Comparison of ENCODE assay signal across 26 mouse cellular contexts in the genomic region with DNA sequence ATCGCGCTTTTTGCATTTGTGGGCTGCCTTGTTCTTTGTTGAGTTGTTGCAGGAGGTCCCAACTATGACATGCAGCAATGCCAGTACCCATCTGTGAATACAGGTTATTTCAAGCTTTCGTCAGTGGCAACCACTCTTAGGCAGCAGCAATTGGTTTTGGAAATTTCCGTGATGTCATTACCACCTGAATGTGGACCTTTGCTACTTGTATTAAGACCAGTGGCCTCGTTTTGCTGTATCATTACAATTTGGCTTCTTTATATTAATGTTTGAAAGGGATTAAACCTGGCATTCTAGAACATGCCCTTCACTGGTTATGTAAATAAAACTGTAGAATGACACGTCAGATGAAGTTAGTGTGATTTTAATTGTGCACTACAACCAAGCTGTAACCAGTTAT. TPM values are rescaled to one million over a fixed set of nuclear protein-coding genes. Genes with fewer than 3 reads are reported as not detected.
DNase-seq lines count a peak whose midpoint lies in the region; ATAC-seq and TF ChIP-seq lines count a peak whose summit lies in the region.
"Had no signal": no experiment of that assay in that cellular context is flagged by ENCODE, and none has a peak within 500 bp of the region (broad histone marks: within the 10 kb centered on the region; RNA-seq: fewer than 3 reads in every experiment).

No protein-coding gene starts in this region.

- no peak for DNase-seq in heart, postnatal 0 days (ENCODE audit: low spot score)
- no peak for DNase-seq in heart, adult 11 months
- DNase-seq in liver, adult 2 months (ENCODE audit: extremely low read depth, low read depth, low spot score): peak; percentile 61
- DNase-seq in liver: no peak
- peak; percentile 47 for DNase-seq in CH12.LX (ENCODE audit: extremely low read depth)
- peak; percentile 16 for DNase-seq in splenic B cell, adult 2 months (ENCODE audit: low read depth, low spot score)
- no peak for DNase-seq in left cerebral cortex, postnatal 25 days (ENCODE audit: low spot score in 2 of 2)
- DNase-seq in urinary bladder, postnatal 25 days (ENCODE audit: low spot score): no peak
- DNase-seq: adrenal gland, postnatal 10 days; adrenal gland, postnatal 36 days; cerebellum, adult 11 months; cerebellum, adult 2 months; cerebellum, adult 9-11 months; cerebellum, postnatal 25 days; gastrocnemius, postnatal 25 days; heart, adult 2 months; kidney, adult 11 months had no signal

- 74% methylated on average over 6 of the region's 6 CpGs for WGBS in heart, postnatal 0 days
- 62% methylated on average over 6 of the region's 6 CpGs for WGBS in liver, adult 2 months

- no peak for TF ChIP-seq RAD21 in CH12.LX (IDR thresholded peaks at IDR 0.05; ENCODE audit: low read depth, low read length)

- H3K27ac ChIP-seq in heart, postnatal 0 days (ENCODE audit: low read depth): peak overlapping the region; percentile 7; the same call in 1 of the 2 replicates
- H3K27ac ChIP-seq in liver, adult 2 months (replicated peaks; ENCODE audit: insufficient read depth, low read depth, low read length): no peak overlapping the region
- H3K27ac ChIP-seq in CH12.LX (ENCODE audit: insufficient read depth, low read depth): no peak overlapping the region; the same call in 1 of the 2 replicates
- H3K27ac ChIP-seq: embryonic facial prominence, embryonic 12.5 days; embryonic facial prominence, embryonic 15.5 days; forebrain, embryonic 12.5 days; forebrain, embryonic 15.5 days; heart, adult 2 months; heart, embryonic 10.5 days; heart, embryonic 13.5 days; hindbrain, embryonic 12.5 days; hindbrain, embryonic 15.5 days; intestine, embryonic 15.5 days had no signal

- H3K27me3 ChIP-seq in heart, postnatal 0 days (ENCODE audit: control insufficient read depth, insufficient read depth, low read length): no peaks in the 10 kb centered on the region
- H3K27me3 ChIP-seq in liver, adult 2 months (ENCODE audit: control insufficient read depth, insufficient read depth, low read length): no peaks in the 10 kb centered on the region
- no peaks in the 10 kb centered on the region for H3K27me3 ChIP-seq in CH12.LX (replicated peaks)
- H3K27me3 ChIP-seq in splenic B cell, adult 2 months (ENCODE audit: control insufficient read depth, insufficient read depth, low read length, poor library complexity, severe bottlenecking): no peaks in the 10 kb centered on the region
- H3K27me3 ChIP-seq: embryonic facial prominence, embryonic 12.5 days; embryonic facial prominence, embryonic 15.5 days; forebrain, embryonic 12.5 days; forebrain, embryonic 15.5 days; heart, embryonic 13.5 days; hindbrain, embryonic 12.5 days; hindbrain, embryonic 15.5 days; intestine, embryonic 15.5 days had no signal

- ATAC-seq in heart, postnatal 0 days (ENCODE audit: insufficient read depth, low read depth): no peak
- ATAC-seq: forebrain, embryonic 15.5 days; intestine, embryonic 15.5 days had no signal

- intact Hi-C loops in left cerebral cortex, postnatal 25 days (cut with DNase I): no loop called here

- no peaks in the 10 kb centered on the region for H3K4me1 ChIP-seq in heart, postnatal 0 days (ENCODE audit: control insufficient read depth, insufficient read depth)
- H3K4me1 ChIP-seq in liver, adult 2 months (ENCODE audit: control insufficient read depth, insufficient read depth, low read length): no peaks in the 10 kb centered on the region; the same call in 1 of the 2 replicates
- peaks cover 0 to 10% of the 10 kb centered on the region in 2 experiments; a peak in 2 of 4 replicates for H3K4me1 ChIP-seq in CH12.LX (ENCODE audit: control insufficient read depth in 1 of 2, insufficient read depth in 2 of 2)
- H3K4me1 ChIP-seq: embryonic facial prominence, embryonic 12.5 days; embryonic facial prominence, embryonic 15.5 days; heart, embryonic 10.5 days; heart, embryonic 13.5 days; hindbrain, embryonic 12.5 days; intestine, embryonic 15.5 days had no signal

- H3K4me3 ChIP-seq in heart, postnatal 0 days (ENCODE audit: low read depth, low read length): no peak overlapping the region
- no peak overlapping the region for H3K4me3 ChIP-seq in liver, adult 2 months (ENCODE audit: insufficient read depth, low read depth, low read length)
- no peak overlapping the region for H3K4me3 ChIP-seq in CH12.LX (replicated peaks in 1 of 3; ENCODE audit: low read depth in 2 of 3, low read length in 2 of 3, poor library complexity in 1 of 3)
- H3K4me3 ChIP-seq: embryonic facial prominence, embryonic 12.5 days; embryonic facial prominence, embryonic 15.5 days; forebrain, embryonic 12.5 days; forebrain, embryonic 15.5 days; heart, adult 2 months; heart, embryonic 10.5 days; heart, embryonic 13.5 days; hindbrain, embryonic 12.5 days; hindbrain, embryonic 15.5 days; intestine, embryonic 15.5 days had no signal

- H3K4me2 ChIP-seq in heart, postnatal 0 days (ENCODE audit: low read depth, low read length): no peak overlapping the region
- no peak overlapping the region for H3K4me2 ChIP-seq in CH12.LX (ENCODE audit: insufficient read depth, low read depth, poor library complexity, severe bottlenecking)
- H3K4me2 ChIP-seq: embryonic facial prominence, embryonic 12.5 days; embryonic facial prominence, embryonic 15.5 days; forebrain, embryonic 12.5 days; forebrain, embryonic 15.5 days; heart, embryonic 13.5 days; hindbrain, embryonic 12.5 days; hindbrain, embryonic 15.5 days; intestine, embryonic 15.5 days had no signal

- no peak for TF ChIP-seq CTCF in heart, postnatal 0 days (IDR thresholded peaks at IDR 0.05; ENCODE audit: low read depth)
- TF ChIP-seq CTCF in liver, adult 2 months (IDR thresholded peaks at IDR 0.05; ENCODE audit: low read depth, low read length): no peak
- no peak for TF ChIP-seq CTCF in CH12.LX (conservative IDR thresholded peaks at IDR 0.05 in 1 of 2, IDR thresholded peaks at IDR 0.05 in 1 of 2; ENCODE audit: low read depth in 2 of 2, low read length in 2 of 2)

- no peaks in the 10 kb centered on the region for H3K9me3 ChIP-seq in heart, postnatal 0 days (replicated peaks; ENCODE audit: control insufficient read depth, low read length)
- no peaks in the 10 kb centered on the region for H3K9me3 ChIP-seq in CH12.LX (replicated peaks; ENCODE audit: low read length)
- H3K9me3 ChIP-seq: embryonic facial prominence, embryonic 12.5 days; embryonic facial prominence, embryonic 15.5 days; forebrain, embryonic 12.5 days; forebrain, embryonic 15.5 days; heart, embryonic 10.5 days; heart, embryonic 13.5 days; hindbrain, embryonic 12.5 days; hindbrain, embryonic 15.5 days; intestine, embryonic 15.5 days had no signal

- TF ChIP-seq POLR2A in liver, adult 2 months (IDR thresholded peaks at IDR 0.05; ENCODE audit: extremely low read depth, insufficient read depth, low read length): no peak
- no peak for TF ChIP-seq POLR2A in CH12.LX (IDR thresholded peaks at IDR 0.05; ENCODE audit: low read depth, low read length)

- no peak overlapping the region for H3K9ac ChIP-seq in heart, postnatal 0 days (replicated peaks; ENCODE audit: low read depth, low read length)
- no peak overlapping the region for H3K9ac ChIP-seq in liver, adult 2 months (ENCODE audit: low read depth, low read length)
- H3K9ac ChIP-seq in CH12.LX (ENCODE audit: insufficient read depth, low read depth): no peak overlapping the region
- H3K9ac ChIP-seq: embryonic facial prominence, embryonic 12.5 days; embryonic facial prominence, embryonic 15.5 days; forebrain, embryonic 12.5 days; forebrain, embryonic 15.5 days; heart, embryonic 13.5 days; hindbrain, embryonic 12.5 days; hindbrain, embryonic 15.5 days; intestine, embryonic 15.5 days had no signal

- TF ChIP-seq EP300 in heart, postnatal 0 days (IDR thresholded peaks at IDR 0.05; ENCODE audit: low read depth): no peak
- no peak for TF ChIP-seq EP300 in CH12.LX (IDR thresholded peaks at IDR 0.05; ENCODE audit: low read length)

- dilution Hi-C loops in CH12.LX (cut with MboI; ENCODE audit: extremely low pct_ligation_motif_present, extremely low pct_unique_long_range_greater_than_20kb, low sequenced_read_pairs): no loop called here

- H3K79me2 ChIP-seq in liver, adult 2 months (ENCODE audit: control insufficient read depth, insufficient read depth, low read length): no peaks in the 10 kb centered on the region; the same call in 1 of the 2 replicates
- peaks cover 15% of the 10 kb centered on the region for H3K79me2 ChIP-seq in CH12.LX (replicated peaks; ENCODE audit: control insufficient read depth, extremely low read depth, insufficient read depth, poor library complexity, severe bottlenecking)

- in situ Hi-C loops in CH12.LX (cut with MboI; ENCODE audit: low pct_ligation_motif_present, low pct_unique_long_range_greater_than_20kb, low sequenced_read_pairs): loop anchor here (25.0 kb wide), 1 partner anchor 1179 kb away; no protein-coding TSS in a partner anchor

- peaks cover 61% of the 10 kb centered on the region for H3K36me3 ChIP-seq in heart, postnatal 0 days (replicated peaks; ENCODE audit: control insufficient read depth, insufficient read depth, low read length)
- peaks cover 63% of the 10 kb centered on the region for H3K36me3 ChIP-seq in liver, adult 2 months (ENCODE audit: control insufficient read depth, insufficient read depth, low read length)
- H3K36me3 ChIP-seq in CH12.LX (replicated peaks in 1 of 2; ENCODE audit: control insufficient read depth in 1 of 2, insufficient read depth in 1 of 2, low read length in 1 of 2): peaks cover 33 to 85% of the 10 kb centered on the region in 2 experiments
- peaks cover 11% of the 10 kb centered on the region for H3K36me3 ChIP-seq in splenic B cell, adult 2 months (ENCODE audit: control insufficient read depth, insufficient read depth, low read length, poor library complexity, severe bottlenecking)

RNA-seq across cellular contexts. Expression of a gene that starts 15.5 kb away (rescaled TPM):
- 29.0 and 66.3 TPM in 2 replicates for total RNA-seq in heart, postnatal 0 days (2014; rRNA removed; ENCODE audit: low replicate concordance)
- 34.2 and 37.0 TPM in 2 replicates for polyA plus RNA-seq in heart, postnatal 0 days (2015; fragmentation: Nextera tagmentation; extraction: Ambion mirVana)
- 16.2 and 16.8 TPM in 2 replicates for total RNA-seq in liver, adult 2 months (2014; rRNA removed)
- polyA plus RNA-seq in liver, adult 2 months (2012; rRNA removed): 9.8 and 10.9 TPM in 2 replicates
- total RNA-seq in CH12.LX (2012; rRNA removed): 30.4 and 35.2 TPM in 2 replicates
- 60.6 and 66.0 TPM in 2 replicates for total RNA-seq in CH12.LX (2014; rRNA removed)
- 42.8 and 52.3 TPM in 2 replicates for polyA plus RNA-seq in CH12.LX (2012; ENCODE audit: insufficient read length, low read depth)
- 100 to 1,000 TPM; 103 to 114 TPM for total RNA-seq in left cerebral cortex, postnatal 25 days (2021)

RNA-seq across cellular contexts. Expression of a gene that starts 48.5 kb away (rescaled TPM):
- total RNA-seq in heart, postnatal 0 days (2014; rRNA removed; ENCODE audit: low replicate concordance): 41.0 and 47.8 TPM in 2 replicates
- 50.0 and 51.4 TPM in 2 replicates for polyA plus RNA-seq in heart, postnatal 0 days (2015; fragmentation: Nextera tagmentation; extraction: Ambion mirVana)
- 29.9 and 35.9 TPM in 2 replicates for total RNA-seq in liver, adult 2 months (2014; rRNA removed)
- polyA plus RNA-seq in liver, adult 2 months (2012; rRNA removed): 6.7 and 11.2 TPM in 2 replicates
- total RNA-seq in CH12.LX (2012; rRNA removed) (65.7 and 68.2 TPM in 2 replicates), CH12.LX (2014; rRNA removed) (156 and 163 TPM in 2 replicates)
- 81.0 and 86.7 TPM in 2 replicates for polyA plus RNA-seq in CH12.LX (2012; ENCODE audit: insufficient read length, low read depth)
- 10 to 100 TPM; 38.5 TPM for total RNA-seq in left cerebral cortex, postnatal 25 days (2021)

RNA-seq across cellular contexts. Expression of a gene that starts 48.5 kb away (rescaled TPM):
- total RNA-seq in heart, postnatal 0 days (2014; rRNA removed; ENCODE audit: low replicate concordance): 19.4 and 93.2 TPM in 2 replicates
- 49.7 and 51.2 TPM in 2 replicates for polyA plus RNA-seq in heart, postnatal 0 days (2015; fragmentation: Nextera tagmentation; extraction: Ambion mirVana)
- total RNA-seq in liver, adult 2 months (2014; rRNA removed): 12.2 and 14.4 TPM in 2 replicates
- polyA plus RNA-seq in liver, adult 2 months (2012; rRNA removed): 5.8 and 6.1 TPM in 2 replicates
- total RNA-seq in CH12.LX (2012; rRNA removed): 44.8 and 45.4 TPM in 2 replicates
- total RNA-seq in CH12.LX (2014; rRNA removed): 72.6 and 81.7 TPM in 2 replicates
- polyA plus RNA-seq in CH12.LX (2012; ENCODE audit: insufficient read length, low read depth): 61.4 and 73.1 TPM in 2 replicates
- total RNA-seq in left cerebral cortex, postnatal 25 days (2021): 10 to 100 TPM; 27.5 to 32.4 TPM

Comparison
In these comparisons a context has a peak if more than half of its experiments do, and no peak if none do; other contexts are left out.
1. DNase-seq: peak in liver, adult 2 months (single experiment), CH12.LX (single experiment) and splenic B cell, adult 2 months (single experiment); none in heart, postnatal 0 days (single experiment), heart, adult 11 months (single experiment), liver (single experiment), left cerebral cortex, postnatal 25 days (0 of 2) and urinary bladder, postnatal 25 days (single experiment).